Comparison of ENCODE assay signal across 25 mouse cellular contexts in the genomic region with DNA sequence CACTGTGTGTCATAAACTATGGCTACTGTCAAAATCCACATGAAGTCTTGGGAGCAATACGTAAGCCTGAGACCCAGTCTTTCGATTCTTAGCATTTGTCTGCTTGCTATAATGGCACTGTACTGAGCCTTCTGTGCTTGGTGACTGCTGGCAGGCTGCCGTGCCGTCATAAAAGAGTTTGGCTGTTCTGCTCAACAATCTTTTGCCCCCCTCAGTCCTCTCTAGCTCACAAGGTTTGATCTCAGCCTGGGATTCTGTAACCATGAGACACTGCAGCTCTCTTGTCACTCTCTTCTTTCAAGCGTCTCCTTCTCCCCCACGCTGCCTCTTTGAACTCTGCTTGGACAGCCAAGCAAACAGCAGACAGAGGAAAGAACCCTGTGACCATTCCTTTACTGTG. TPM values are rescaled to one million over a fixed set of nuclear protein-coding genes. Genes with fewer than 3 reads are reported as not detected.
DNase-seq lines count a peak whose midpoint lies in the region; ATAC-seq and TF ChIP-seq lines count a peak whose summit lies in the region.
"Had no signal": no experiment of that assay in that cellular context is flagged by ENCODE, and none has a peak within 500 bp of the region (broad histone marks: within the 10 kb centered on the region; RNA-seq: fewer than 3 reads in every experiment).

No protein-coding gene starts in this region.

- 0 out of 2 replicates have a peak, but pooled peaks have one; percentile 18 for ATAC-seq in cerebellum, adult (ENCODE audit: insufficient number of reproducible peaks, low FRiP score, low TSS enrichment)
- ATAC-seq in forebrain, postnatal 0 days = peak; percentile 18; the same call in 1 of the 2 replicates
- no peak for ATAC-seq in forebrain, embryonic 12.5 days (ENCODE audit: low FRiP score)
- ATAC-seq in midbrain, embryonic 14.5 days (ENCODE audit: low FRiP score, low TSS enrichment) = no peak
- no peak for ATAC-seq in midbrain, embryonic 13.5 days
- no peak for ATAC-seq in liver, embryonic 11.5 days (replicated peaks; ENCODE audit: low FRiP score)
- ATAC-seq: intestine, embryonic 15.5 days had no signal

- DNase-seq in cerebellum, postnatal 4 days (ENCODE audit: low spot score in 2 of 2) = no peak
- peak; percentile 19 for DNase-seq in forebrain, postnatal 0 days
- peak; percentile 21 for DNase-seq in midbrain, embryonic 14.5 days
- DNase-seq in adrenal gland, postnatal 10 days = no peak
- no peak for DNase-seq in liver, embryonic 11.5 days (ENCODE audit: low spot score)
- DNase-seq: adrenal gland, adult 2 months; heart, adult 11 months; kidney, adult 9 months; kidney, postnatal 4 days; layer of hippocampus, adult 9-11 months; liver, embryonic 13.5 days; lung, embryonic 14.5 days; lung, postnatal 36 days; right cerebral cortex, postnatal 14 days; thymus, adult 2 months had no signal

- H3K4me2 ChIP-seq in forebrain, postnatal 0 days (ENCODE audit: low read depth) = no peak overlapping the region
- no peak overlapping the region for H3K4me2 ChIP-seq in forebrain, embryonic 12.5 days
- no peak overlapping the region for H3K4me2 ChIP-seq in midbrain, embryonic 14.5 days (ENCODE audit: low read length)
- H3K4me2 ChIP-seq in midbrain, embryonic 13.5 days (replicated peaks) = no peak overlapping the region
- H3K4me2 ChIP-seq in liver, embryonic 11.5 days = no peak overlapping the region
- H3K4me2 ChIP-seq: heart, embryonic 13.5 days; intestine, embryonic 15.5 days; limb, embryonic 12.5 days; liver, embryonic 13.5 days; lung, embryonic 14.5 days; neural tube, embryonic 15.5 days; stomach, embryonic 15.5 days had no signal

- no peaks in the 10 kb centered on the region for H3K9me3 ChIP-seq in forebrain, postnatal 0 days (ENCODE audit: low read length)
- no peaks in the 10 kb centered on the region for H3K9me3 ChIP-seq in forebrain, embryonic 12.5 days
- no peaks in the 10 kb centered on the region for H3K9me3 ChIP-seq in midbrain, embryonic 14.5 days (ENCODE audit: control insufficient read depth, low read length)
- H3K9me3 ChIP-seq in midbrain, embryonic 13.5 days = no peaks in the 10 kb centered on the region
- H3K9me3 ChIP-seq in liver, embryonic 11.5 days (ENCODE audit: control insufficient read depth, low read length) = no peaks in the 10 kb centered on the region
- H3K9me3 ChIP-seq: embryonic facial prominence, embryonic 10.5 days; heart, embryonic 13.5 days; intestine, embryonic 15.5 days; limb, embryonic 12.5 days; liver, embryonic 13.5 days; neural tube, embryonic 15.5 days; stomach, embryonic 15.5 days had no signal

- no peaks in the 10 kb centered on the region; the same call in 1 of the 2 replicates for H3K27me3 ChIP-seq in forebrain, postnatal 0 days (ENCODE audit: insufficient read depth, low read length)
- peaks cover 5% of the 10 kb centered on the region for H3K27me3 ChIP-seq in forebrain, embryonic 12.5 days
- H3K27me3 ChIP-seq in midbrain, embryonic 14.5 days (ENCODE audit: control insufficient read depth, insufficient read depth, low read length) = no peaks in the 10 kb centered on the region
- peaks cover 8% of the 10 kb centered on the region for H3K27me3 ChIP-seq in midbrain, embryonic 13.5 days
- no peaks in the 10 kb centered on the region; the same call in 1 of the 2 replicates for H3K27me3 ChIP-seq in liver, embryonic 11.5 days (replicated peaks; ENCODE audit: control insufficient read depth, insufficient read depth, low read length)
- H3K27me3 ChIP-seq: intestine, embryonic 15.5 days; neural tube, embryonic 15.5 days; stomach, embryonic 15.5 days had no signal

- 39% methylated on average over 6 of the region's 6 CpGs for WGBS in forebrain, postnatal 0 days
- WGBS in forebrain, embryonic 12.5 days = 65% methylated on average over 6 of the region's 6 CpGs
- WGBS in midbrain, embryonic 14.5 days = 31% methylated on average over 6 of the region's 6 CpGs
- 36% methylated on average over 6 of the region's 6 CpGs for WGBS in midbrain, embryonic 13.5 days
- WGBS in liver, embryonic 11.5 days = 66% methylated on average over 6 of the region's 6 CpGs

- H3K27ac ChIP-seq in forebrain, postnatal 0 days (ENCODE audit: low read depth, low read length) = no peak overlapping the region
- no peak overlapping the region for H3K27ac ChIP-seq in forebrain, embryonic 12.5 days
- no peak overlapping the region for H3K27ac ChIP-seq in midbrain, embryonic 14.5 days (replicated peaks; ENCODE audit: low read depth, low read length)
- H3K27ac ChIP-seq in midbrain, embryonic 13.5 days = no peak overlapping the region
- no peak overlapping the region for H3K27ac ChIP-seq in liver, embryonic 11.5 days (ENCODE audit: low read depth, low read length)
- H3K27ac ChIP-seq: embryonic facial prominence, embryonic 10.5 days; heart, embryonic 13.5 days; intestine, embryonic 15.5 days; limb, embryonic 12.5 days; liver, embryonic 13.5 days; neural tube, embryonic 15.5 days; stomach, embryonic 15.5 days had no signal

- no peak overlapping the region for H3K4me3 ChIP-seq in forebrain, postnatal 0 days (ENCODE audit: low read depth, low read length)
- H3K4me3 ChIP-seq in forebrain, embryonic 12.5 days (replicated peaks) = no peak overlapping the region
- no peak overlapping the region for H3K4me3 ChIP-seq in midbrain, embryonic 14.5 days (replicated peaks; ENCODE audit: low read depth, low read length)
- no peak overlapping the region for H3K4me3 ChIP-seq in midbrain, embryonic 13.5 days (replicated peaks)
- H3K4me3 ChIP-seq in liver, embryonic 11.5 days (ENCODE audit: low read depth, low read length) = no peak overlapping the region
- H3K4me3 ChIP-seq: embryonic facial prominence, embryonic 10.5 days; heart, embryonic 13.5 days; intestine, embryonic 15.5 days; limb, embryonic 12.5 days; liver, embryonic 13.5 days; neural tube, embryonic 15.5 days; stomach, embryonic 15.5 days had no signal

- no peak overlapping the region for H3K9ac ChIP-seq in forebrain, postnatal 0 days
- no peak overlapping the region for H3K9ac ChIP-seq in forebrain, embryonic 12.5 days
- H3K9ac ChIP-seq in midbrain, embryonic 14.5 days (replicated peaks; ENCODE audit: low read length) = no peak overlapping the region
- no peak overlapping the region for H3K9ac ChIP-seq in midbrain, embryonic 13.5 days (replicated peaks)
- no peak overlapping the region for H3K9ac ChIP-seq in liver, embryonic 11.5 days (ENCODE audit: low read depth, low read length)
- H3K9ac ChIP-seq: heart, embryonic 13.5 days; intestine, embryonic 15.5 days; limb, embryonic 12.5 days; liver, embryonic 13.5 days; lung, embryonic 14.5 days; neural tube, embryonic 15.5 days; stomach, embryonic 15.5 days had no signal

- H3K36me3 ChIP-seq in forebrain, postnatal 0 days (ENCODE audit: insufficient read depth) = no peaks in the 10 kb centered on the region
- no peaks in the 10 kb centered on the region for H3K36me3 ChIP-seq in forebrain, embryonic 12.5 days (replicated peaks)
- no peaks in the 10 kb centered on the region for H3K36me3 ChIP-seq in midbrain, embryonic 14.5 days (ENCODE audit: control insufficient read depth, insufficient read depth, low read length)
- no peaks in the 10 kb centered on the region for H3K36me3 ChIP-seq in midbrain, embryonic 13.5 days
- no peaks in the 10 kb centered on the region for H3K36me3 ChIP-seq in liver, embryonic 11.5 days (ENCODE audit: control insufficient read depth, insufficient read depth, low read length)
- H3K36me3 ChIP-seq: embryonic facial prominence, embryonic 10.5 days; heart, embryonic 13.5 days; intestine, embryonic 15.5 days; limb, embryonic 12.5 days; liver, embryonic 13.5 days; neural tube, embryonic 15.5 days; stomach, embryonic 15.5 days had no signal

- H3K4me1 ChIP-seq in forebrain, postnatal 0 days (ENCODE audit: insufficient read depth) = no peaks in the 10 kb centered on the region
- H3K4me1 ChIP-seq in forebrain, embryonic 12.5 days = no peaks in the 10 kb centered on the region
- no peaks in the 10 kb centered on the region for H3K4me1 ChIP-seq in midbrain, embryonic 14.5 days (ENCODE audit: control insufficient read depth, insufficient read depth, low read length)
- no peaks in the 10 kb centered on the region for H3K4me1 ChIP-seq in midbrain, embryonic 13.5 days (replicated peaks)
- H3K4me1 ChIP-seq in liver, embryonic 11.5 days (replicated peaks; ENCODE audit: control insufficient read depth, insufficient read depth, low read length) = no peaks in the 10 kb centered on the region
- H3K4me1 ChIP-seq: heart, embryonic 13.5 days; intestine, embryonic 15.5 days; liver, embryonic 13.5 days; neural tube, embryonic 15.5 days; stomach, embryonic 15.5 days had no signal

- TF ChIP-seq CTCF in forebrain, postnatal 0 days (IDR thresholded peaks at IDR 0.05; ENCODE audit: low read depth) = no peak

RNA-seq across cellular contexts. Expression of gene Trhde, which starts 7.9 kb away (rescaled TPM):
- 10.9 and 15.5 TPM in 2 replicates for total RNA-seq in forebrain, postnatal 0 days (2014; rRNA removed)
- polyA plus RNA-seq in forebrain, postnatal 0 days (2015; fragmentation: Nextera tagmentation; extraction: Ambion mirVana) = 1.4 and 3.1 TPM in 2 replicates
- 0.96 and 1.6 TPM in 2 replicates for polyA plus RNA-seq in forebrain, embryonic 12.5 days (2016; fragmentation: Nextera tagmentation; extraction: Ambion mirVana)
- 5.4 and 6.8 TPM in 2 replicates for polyA plus RNA-seq in midbrain, embryonic 14.5 days (2014; fragmentation: Nextera tagmentation; extraction: Ambion mirVana)
- polyA plus RNA-seq in midbrain, embryonic 13.5 days (2015; fragmentation: Nextera tagmentation; extraction: Ambion mirVana) = 3.8 and 4.1 TPM in 2 replicates
- under 1 TPM; 0.15 to 0.24 TPM for total RNA-seq in adrenal gland, postnatal 10 days (2021)
- 0.03 TPM in 1 of 2 replicates, not detected in the other for polyA plus RNA-seq in liver, embryonic 11.5 days (2014; fragmentation: Nextera tagmentation; extraction: Ambion mirVana)
- total RNA-seq: common myeloid progenitor, adult 5-6 weeks had no signal
- polyA plus RNA-seq: heart, embryonic 13.5 days; liver, embryonic 13.5 days had no signal

Comparison
In these comparisons a context has a peak if more than half of its experiments do, and no peak if none do; other contexts are left out.
1. ATAC-seq: peak in cerebellum, adult (single experiment) and forebrain, postnatal 0 days (single experiment); none in forebrain, embryonic 12.5 days (single experiment), midbrain, embryonic 14.5 days (single experiment), midbrain, embryonic 13.5 days (single experiment) and liver, embryonic 11.5 days (single experiment).
2. DNase-seq: peak in forebrain, postnatal 0 days (single experiment) and midbrain, embryonic 14.5 days (single experiment); none in cerebellum, postnatal 4 days (0 of 2), adrenal gland, postnatal 10 days (single experiment) and liver, embryonic 11.5 days (single experiment).